Mouse (Mus musculus) kidney, postnatal 14 days (tissue): ENCODE measurements at regions not wholly inside any gene's neighbourhood (a gene's known extent, or its start where the extent isn't known, plus 50 kb on each side); places are given as distances from the start of the nearest gene placed in this dataset.
"Not testable (repeated sequence)": the region's sequence is repeated elsewhere in the genome, so short reads cannot be mapped to it uniquely, and the experiment has no call there.

Source experiments
- DNase-seq: peaks from one replicate; pipeline ENCODE4 v3.0.0; 2022; ENCODE audit warnings: mixed read lengths

GRCm38 (mm10) chr4:81695182-81695581, 252.6 kb upstream of the Mpdz start:
- no peak for DNase-seq

- DNase-seq = no peak
Observed at GRCm38 (mm10) chr4:81677205-81677604, 234.6 kb upstream of the Mpdz start.

DNA sequence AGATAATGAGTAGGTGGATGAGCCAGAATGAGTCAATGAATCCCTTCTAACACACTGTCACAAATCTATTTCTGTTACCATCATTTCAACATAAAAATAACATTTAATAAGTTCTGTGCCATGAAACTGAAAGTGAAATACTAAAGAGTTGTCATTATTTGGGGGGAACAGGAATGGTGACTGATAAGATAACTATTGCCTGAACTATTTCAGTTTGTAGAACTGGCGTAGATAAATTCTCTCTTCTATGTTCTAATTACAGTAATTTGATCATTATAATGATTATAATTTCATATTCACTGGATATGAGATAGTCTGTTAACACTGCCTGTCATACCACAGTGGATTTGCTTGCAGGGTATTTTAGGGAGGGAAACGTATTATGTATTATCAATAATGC, 232.3 kb upstream of the Mpdz start:
- no peak for DNase-seq

DNA sequence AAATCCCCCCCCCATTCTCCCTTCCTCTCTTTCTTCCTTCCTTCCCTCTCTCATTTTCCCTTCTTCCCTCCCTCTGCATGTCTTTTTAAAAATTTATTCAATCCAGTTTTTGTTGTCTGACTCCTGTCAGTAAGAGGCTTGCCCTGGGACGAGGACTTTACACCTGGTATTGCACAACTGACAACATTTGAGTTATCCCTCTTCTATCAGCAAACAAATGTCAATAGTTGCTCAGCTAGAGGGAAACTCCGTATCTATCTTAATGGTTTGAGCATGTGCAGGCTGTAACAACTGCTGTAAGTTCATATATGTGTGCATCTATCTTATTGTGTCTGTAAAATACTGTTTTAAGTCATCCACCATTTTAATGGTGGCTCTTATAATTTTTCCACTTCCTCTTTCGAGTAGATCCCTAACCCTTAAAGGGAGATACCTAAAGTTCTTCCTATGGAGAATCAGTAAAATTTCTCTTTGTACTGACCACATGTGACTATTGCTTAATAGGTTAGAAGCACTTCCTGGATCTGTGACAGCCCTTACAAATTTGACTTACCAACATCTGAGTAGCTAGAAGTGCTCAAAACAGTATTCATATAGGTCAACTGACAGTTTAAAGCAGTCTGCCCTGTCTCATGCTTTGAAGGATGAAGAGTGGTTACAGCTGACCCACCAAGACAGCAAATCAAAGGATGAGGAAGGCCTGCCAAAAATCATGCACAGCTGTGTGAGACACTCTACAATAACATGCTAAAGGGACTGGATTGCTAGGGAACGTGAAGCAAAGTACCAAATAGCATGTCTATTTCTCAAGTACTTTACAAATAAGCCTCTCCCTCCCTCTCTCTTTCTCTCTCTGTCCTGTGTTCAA, 231.0 kb upstream of the Mpdz start:
- DNase-seq = no peak

DNA sequence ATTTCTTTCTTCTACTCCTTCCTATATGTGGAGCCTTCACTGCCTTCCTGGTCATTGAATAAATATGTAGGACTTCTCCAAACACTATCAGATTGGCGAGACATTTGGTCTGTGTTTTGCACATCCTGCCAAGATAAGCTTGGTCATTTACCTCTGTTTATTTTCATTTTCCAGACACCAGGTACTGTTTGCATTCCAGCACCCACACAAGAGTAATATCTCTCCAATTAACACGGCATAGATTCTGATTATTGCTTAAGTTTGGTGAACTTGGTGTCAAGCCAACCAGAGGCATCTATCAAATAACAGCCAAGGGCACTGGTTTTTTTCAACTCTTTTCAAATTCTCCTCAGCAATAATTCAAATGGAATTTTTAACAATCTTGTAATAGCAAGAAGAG, 229.4 kb upstream of the Mpdz start:
- DNase-seq = no peak

- peak; percentile 61 for DNase-seq
Observed at GRCm38 (mm10) chr4:81669181-81669580, 226.6 kb upstream of the Mpdz start.

- DNase-seq = no peak
Observed at GRCm38 (mm10) chr4:81661096-81661495, 218.5 kb upstream of the Mpdz start.

GRCm38 (mm10) chr4:81628496-81628828, 185.8 kb upstream of the Mpdz start:
- DNase-seq = no peak

- no peak for DNase-seq
Observed at GRCm38 (mm10) chr4:81627714-81628495, 185.3 kb upstream of the Mpdz start.

DNA sequence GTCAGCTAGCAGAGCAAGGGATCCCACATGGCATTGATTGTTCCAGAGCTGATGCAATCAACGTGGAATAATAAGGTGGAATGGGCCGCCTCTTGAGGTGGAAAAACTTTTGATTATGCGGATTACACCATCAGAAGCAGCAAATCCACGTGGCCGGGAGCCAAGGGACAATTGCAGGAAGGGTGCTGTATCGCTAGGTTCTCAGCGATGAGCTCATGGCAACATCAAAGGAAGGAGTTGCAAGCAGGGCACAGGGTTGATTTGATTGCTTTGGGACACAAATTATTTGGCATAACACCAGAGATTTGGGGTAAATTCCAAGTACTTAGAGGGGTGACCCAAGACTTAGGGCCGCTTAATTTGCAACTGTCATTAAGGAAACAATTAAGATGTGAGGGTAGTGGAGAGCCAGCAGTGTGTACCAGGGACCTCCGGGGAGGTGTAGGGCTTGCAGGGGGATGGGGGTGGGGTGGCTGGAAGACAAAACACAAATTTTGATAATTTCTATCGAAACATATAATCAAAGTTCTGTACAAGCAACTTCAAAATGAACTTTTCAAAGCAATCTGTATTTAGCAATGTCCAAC, 182.8 kb upstream of the Mpdz start:
- DNase-seq = peak; percentile 9

DNA sequence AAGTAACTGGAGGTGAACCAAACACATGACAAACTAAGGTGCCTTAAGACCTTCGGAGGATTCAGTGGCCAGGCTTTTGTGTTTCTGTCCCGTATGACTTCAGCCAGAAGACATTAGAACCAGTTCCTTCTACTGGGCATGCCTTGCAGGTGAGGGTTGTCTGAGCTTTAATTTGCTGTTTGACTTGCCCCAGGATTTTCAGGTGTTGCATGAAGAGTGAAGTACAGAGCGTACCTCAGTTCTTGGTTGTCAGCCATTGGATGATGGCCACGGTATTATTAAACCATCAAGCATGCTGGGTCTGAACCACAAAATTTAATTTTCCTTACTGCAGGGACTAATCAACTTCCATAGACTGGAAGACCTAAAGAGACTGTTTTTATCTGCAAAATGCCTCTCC, 181.5 kb upstream of the Mpdz start:
- no peak for DNase-seq

DNA sequence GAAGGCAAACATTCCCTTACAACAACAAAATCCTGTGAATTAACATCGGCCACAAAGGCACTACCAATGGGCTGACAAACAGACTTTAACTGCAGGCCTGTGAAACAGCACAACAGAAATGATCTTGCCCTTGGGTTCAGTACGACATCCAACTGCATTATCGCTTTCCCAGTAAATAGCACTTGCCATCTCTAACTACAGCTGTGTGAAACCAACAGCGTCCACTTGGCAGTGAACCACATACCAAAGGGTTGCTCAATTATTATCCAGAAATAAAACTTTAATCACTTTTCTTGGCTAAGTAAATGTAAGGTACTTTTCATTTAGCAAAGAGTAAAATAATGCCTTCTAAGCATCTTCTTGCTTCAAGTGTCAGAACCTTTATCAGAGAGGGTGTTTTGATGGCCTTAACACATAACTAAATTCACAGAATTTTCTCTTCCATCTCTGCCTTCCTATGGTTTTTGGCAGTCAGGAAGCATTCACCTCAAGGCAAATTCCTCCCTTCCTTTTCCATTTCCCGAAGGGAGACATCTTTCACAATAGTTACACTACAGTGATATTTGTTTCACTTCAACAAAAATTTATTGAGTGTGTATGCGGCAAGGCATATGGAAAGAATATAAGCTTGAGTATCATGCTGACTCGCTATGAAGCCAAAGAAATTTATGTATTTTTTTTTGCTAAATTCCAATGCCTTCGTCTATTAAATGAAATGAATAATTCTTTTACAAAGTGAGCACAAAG, 178.9 kb upstream of the Mpdz start:
- peak; percentile 54 for DNase-seq

- peak; percentile 10 for DNase-seq
Observed at GRCm38 (mm10) chr4:81617191-81617590, 174.6 kb upstream of the Mpdz start.

DNA sequence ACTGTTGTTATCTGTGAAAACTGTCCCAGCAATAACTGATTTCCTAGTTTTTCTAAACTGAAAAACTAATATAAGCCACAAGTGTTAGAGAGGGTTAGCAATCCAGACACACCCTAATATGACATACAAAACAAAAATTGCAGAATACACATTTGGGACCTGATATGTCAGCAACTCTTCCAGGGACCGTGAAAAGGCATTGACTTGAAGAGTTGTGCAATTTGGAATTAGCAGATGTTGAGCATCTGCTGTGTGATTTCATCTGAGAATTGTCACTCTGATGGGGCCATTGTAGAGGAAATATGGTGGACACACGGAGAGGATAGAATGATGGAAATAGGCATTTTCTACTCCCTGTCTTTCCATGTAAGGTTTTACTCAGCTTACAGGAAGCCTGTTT, 168.6 kb upstream of the Mpdz start:
- DNase-seq = no peak

DNA sequence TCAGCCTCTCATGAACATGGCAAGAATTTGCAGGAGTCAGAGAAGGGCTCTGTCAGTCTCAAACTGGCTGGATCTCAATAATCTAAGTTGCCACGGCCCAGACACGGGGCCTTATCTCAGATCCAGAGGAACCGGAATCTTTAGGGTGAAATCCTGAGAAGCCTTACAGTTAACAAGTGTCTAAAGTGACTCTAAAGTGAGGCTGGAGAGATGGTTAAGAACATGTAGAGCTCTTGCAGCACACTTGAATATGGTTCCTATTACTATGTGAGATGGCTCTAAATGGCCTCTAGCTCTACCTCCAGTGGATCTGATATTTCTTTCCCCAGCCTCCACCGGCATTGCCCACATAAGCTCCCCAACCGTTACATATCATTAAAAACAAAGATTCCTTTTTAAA, 157.8 kb upstream of the Mpdz start:
- no peak for DNase-seq

DNA sequence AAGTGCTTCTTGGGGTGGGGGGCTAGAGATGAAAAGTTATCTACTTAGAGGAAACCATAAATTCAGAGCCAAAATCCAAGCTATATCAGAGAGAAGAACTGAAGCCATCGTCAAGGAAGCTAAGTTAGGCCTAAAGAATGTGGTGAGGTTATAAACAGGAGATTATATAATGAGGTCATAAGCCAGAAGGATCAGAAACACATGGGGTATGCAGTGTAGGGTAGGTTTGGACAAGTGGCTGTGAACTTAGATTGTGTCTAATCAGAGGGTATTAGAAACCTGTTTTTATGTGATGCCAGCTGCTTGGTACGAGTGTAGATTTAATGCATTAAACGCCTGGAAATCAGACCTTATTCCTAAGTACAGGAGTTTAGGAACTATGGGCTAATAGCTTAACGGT, 154.8 kb upstream of the Mpdz start:
- no peak for DNase-seq

- DNase-seq = not testable (repeated sequence)
Observed at GRCm38 (mm10) chr4:81593431-81593830, 150.8 kb upstream of the Mpdz start.

DNA sequence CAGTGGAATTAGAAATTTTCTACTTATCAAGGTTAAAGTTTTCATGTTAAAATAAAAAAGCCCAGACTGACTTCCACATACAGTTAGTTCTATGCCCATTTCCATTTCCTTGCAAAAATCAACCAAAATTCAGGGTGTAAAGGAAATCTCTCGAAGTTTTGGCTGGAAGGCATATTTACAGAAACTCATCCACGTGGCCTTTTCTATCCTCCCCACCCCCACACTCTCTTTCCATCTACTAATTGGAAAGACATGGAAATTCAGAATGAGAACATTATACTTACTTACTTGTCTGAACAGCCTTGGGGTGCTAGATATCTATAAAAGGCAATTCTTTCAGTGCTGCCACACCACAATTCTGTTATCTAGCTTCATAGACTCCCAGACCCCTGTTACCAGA, 139.9 kb upstream of the Mpdz start:
- no peak for DNase-seq

DNA sequence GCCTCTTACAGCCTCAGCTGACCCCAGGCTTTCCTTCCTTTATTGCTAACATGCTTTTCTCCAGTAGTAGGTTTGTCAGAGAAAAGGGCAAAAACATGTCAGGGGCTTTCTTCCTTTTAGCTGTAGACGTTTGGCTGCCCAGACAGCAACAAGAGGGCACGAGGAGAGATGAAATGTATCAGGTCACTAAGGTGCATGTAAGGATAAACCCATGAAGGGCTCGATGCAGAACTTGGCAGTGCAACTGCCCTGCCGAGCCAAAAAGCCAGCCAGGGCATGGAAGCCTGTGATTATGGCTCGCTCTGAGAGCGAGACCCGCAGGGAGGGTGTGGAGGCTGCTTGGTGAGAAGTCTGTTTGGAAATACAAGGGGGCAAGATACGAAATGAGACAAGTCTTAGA, 137.9 kb upstream of the Mpdz start:
- DNase-seq = no peak

DNA sequence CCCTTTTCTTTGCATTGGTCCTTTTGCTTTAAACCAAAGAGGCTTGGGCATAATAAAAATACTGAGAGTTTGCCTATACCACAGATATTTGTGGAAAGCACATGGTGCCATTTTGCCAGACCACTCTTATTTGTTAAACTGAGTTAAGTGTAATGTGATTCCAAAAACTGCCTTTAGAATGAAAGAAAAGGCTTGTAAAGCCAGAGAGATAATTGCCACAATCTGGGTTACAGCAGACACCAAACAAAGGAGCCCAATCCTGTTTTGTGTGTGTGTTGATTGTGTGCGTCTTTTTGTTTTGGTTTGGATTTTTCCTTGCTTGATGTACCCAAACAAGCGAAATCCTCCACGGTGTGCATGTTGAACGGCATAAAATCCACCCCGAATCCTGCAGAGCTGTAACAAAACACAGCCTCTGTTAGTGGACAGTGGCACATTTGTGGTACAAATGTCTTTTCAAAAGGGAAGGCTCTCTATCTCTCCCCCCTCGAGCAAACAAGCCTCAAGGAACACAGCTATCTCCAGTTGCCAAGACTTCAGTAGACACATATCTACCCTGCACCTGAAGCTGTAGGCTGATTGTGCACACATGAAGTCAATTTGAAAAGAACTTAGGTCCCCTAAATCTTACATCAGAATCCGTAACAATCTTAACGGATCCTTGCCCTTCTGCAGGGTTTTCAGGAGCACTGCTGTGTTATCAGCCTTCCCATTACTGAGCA, 136.9 kb upstream of the Mpdz start:
- no peak for DNase-seq

DNA sequence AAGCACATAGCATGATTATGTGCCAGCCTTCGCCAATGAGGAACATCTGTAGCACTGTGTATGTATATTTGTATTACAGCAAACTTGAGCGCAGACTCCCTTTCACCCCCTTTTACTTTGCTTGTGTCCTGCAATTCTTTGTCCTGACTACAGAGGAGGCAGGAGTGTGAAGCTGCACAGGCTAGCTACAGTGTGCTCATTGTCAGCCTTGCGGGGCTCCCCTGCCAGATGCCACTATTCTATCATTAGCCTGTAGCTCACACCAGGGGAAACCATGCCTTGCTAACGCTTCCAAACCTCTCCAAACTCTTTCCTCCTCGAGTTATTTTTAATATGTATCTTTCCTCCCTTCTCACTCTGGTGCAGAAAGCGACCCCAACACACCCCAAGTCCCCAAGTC, 136.4 kb upstream of the Mpdz start:
- no peak for DNase-seq

- no peak for DNase-seq
Observed at GRCm38 (mm10) chr4:81573771-81574170, 131.2 kb upstream of the Mpdz start.

DNA sequence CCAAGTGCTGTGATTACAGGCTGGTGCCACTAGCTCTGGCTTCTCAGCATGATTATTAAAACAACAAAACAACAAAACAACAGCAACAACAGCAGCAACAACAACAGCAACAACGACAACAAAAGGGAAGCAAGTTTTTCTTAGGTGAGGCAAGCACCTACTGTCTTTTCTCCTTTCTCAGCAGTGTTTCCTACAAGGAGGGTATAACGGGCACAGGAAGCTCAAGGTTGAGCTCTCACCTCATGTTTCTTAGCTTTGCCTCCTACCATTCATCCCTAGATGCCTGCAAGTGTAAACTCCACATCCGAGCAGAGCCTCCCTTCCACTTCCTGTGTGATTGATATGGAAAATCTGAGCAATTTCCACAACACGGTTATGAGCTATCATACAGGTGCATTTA, 128.1 kb upstream of the Mpdz start:
- no peak for DNase-seq
